Mouse (Mus musculus): ENCODE results near the gene Fam126b.
"Not testable (repeated sequence)": the region's sequence is repeated elsewhere in the genome, so short reads cannot be mapped to it uniquely, and the experiment has no call there.

The Fam126b gene

DNA sequence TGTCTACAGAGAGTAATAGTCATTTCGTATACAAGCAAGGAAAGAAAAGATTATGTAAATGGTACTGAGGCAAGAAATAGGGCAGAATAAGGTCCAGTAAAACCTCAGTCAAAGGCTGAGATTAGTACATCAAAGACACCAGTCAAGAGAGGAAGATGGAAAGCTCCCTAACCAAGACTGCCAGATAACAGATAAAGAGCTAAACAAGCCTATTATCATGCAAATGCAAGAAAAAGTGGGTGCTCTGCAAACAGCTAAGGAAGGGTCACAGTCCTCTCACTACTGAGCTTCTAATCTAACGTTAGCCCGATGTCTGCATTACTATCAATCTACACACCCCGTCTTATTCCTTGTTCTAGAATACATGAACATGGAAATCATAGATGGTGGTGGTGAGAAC is 15.7 kb downstream of the Fam126b start:
- no peak for DNase-seq (ENCODE audit: low spot score in 2 of 2)

DNA sequence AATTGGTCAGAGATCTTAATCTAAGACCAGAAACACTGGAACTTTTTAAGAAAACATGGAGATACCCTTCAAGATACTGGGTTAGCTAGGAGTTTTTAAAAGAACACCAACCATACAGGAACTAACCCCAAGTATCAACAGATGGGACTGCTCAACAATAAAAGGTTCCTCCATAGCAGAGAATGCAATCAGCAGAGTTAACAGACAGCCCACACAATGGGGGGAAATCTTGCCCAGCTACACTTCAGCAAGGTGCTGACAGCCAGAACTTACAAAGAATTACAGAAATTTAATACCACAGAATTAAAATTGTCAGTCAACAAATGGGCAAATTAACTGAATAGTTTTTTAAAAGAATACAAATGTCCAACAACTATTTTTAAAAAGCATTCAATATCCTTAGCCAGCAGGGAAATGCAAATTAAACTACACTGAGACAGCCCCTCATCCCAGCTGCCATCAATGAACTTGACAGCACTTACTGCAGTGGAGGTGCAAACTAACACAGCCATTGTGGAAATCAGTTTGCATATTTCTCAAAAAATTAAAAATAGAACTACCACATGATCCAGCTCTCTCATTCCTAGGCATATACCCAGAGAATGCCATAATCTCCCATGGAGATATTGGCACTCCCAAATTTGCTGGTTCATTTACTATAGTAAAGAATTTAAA is 17.5 kb downstream of the Fam126b start:
- no peak for DNase-seq (ENCODE audit: low spot score in 2 of 2)

DNA sequence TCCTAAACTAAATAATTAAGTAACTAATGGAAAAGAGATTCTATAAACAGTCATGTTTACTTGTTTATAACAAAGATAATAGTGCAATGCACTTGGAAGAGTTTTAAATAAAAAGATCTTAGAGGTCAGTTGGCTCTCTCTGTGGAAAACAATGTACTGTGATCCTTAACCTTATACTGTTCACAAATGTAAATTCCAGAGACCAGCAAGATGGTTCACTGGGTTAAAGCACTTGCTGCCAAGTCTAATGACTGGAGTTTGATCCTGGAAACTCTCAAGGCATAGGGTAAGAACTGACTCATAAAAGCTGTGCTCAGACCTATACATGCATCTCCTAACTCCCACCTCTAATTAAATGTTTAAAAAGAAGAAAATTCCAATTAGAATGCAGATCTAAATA is 19.5 kb downstream of the Fam126b start:
- DNase-seq (ENCODE audit: low spot score in 2 of 2): no peak

DNA sequence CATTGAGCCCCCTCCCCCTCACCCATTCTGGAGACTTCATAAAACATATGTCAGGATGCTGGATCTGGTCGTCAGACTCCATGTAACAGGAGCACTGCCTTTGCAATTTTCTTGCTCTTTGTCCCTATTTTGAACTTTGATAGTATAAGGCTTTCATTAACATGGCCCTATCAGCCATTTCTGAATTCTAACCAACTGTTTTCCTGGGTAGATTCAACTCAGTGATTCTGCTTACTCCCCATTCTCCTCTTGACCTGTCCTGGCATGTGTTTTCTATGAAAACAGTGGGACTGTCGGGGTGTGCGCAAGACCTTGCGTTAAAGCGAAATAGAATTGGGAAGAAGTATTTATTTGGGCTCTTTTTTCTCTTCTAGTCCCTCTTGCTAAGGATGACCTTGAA is 21.1 kb downstream of the Fam126b start:
- DNase-seq (ENCODE audit: low spot score in 2 of 2): no peak

DNA sequence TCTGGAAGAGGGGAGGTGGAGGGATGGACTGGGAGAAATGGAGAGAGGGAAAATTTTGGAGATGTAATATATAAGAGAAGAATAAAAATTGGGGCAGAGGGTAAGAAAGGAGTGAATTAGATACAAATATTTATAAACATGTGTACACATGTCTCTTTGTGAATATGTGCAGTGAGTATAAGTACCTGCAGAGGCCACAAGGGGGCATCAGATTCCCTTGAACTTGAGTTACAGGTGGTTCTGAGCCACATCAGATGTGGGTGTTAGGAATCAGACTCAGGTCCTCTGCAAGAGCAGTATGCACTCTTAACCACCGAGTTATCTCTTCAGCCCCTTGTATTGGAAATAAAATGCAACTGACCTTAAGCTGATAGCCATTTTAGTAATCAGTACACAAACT is 23.7 kb downstream of the Fam126b start:
- peak in 1 of 2 experiments; percentile 51 for DNase-seq (ENCODE audit: low spot score in 2 of 2)

DNA sequence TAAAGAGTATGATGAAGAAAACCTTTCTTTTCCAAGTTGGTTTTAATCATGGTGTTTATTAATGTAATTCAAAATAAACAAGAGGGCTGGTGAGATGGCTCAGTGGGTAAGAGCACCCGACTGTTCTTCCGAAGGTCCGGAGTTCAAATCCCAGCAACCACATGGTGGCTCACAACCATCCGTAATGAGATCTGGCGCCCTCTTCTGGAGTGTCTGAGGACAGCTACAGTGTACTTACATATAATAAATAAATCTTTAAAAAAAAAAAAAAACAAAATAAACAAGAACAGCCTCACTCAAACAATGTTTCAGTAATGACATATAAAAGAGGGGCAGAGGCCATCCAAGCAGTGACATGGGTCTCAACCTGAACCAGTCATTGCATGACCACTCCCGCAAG is 25.8 kb downstream of the Fam126b start:
- DNase-seq (ENCODE audit: low spot score in 2 of 2): not testable (repeated sequence)

DNA sequence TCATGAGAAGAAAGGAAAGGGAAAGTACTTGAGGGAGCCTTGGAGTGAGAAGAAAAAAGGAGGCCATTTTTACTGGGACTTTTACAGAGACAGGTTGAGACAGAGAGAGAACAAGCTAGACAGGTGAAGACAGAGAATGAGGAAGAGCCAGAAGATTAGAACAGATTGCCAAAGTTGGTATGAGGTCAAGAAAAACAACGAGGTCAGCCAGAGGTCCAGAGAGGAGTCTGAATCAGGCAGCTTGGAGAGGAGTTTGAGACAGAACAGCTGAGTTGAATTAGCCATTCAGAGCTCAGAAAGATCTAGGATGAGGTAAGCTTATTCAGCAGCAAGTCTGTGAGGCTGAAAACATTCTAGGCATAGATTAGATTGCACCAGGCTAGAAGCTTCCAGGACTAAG is 44.7 kb downstream of the Fam126b start:
- no peak for DNase-seq (ENCODE audit: low spot score in 2 of 2)

DNA sequence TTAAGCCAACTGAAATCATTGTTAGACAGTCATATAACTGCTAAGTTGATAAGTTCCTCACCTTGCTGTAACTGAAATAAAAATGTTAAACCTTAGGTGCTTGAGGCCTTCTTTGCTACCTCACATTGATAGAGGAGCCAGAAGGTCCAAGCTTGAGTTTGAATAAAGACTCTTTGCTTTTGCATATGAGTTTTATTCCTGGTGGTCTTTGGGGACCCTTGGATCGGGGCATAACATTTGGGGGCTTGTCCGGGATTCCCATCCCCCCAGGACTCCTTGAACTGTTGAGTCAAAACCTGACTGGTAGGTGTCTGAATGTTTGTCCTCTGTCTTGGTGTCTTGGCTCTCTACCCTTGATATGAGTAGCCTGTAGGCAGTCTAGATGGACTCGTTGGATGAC is 78.9 kb downstream of the Fam126b start:
- DNase-seq (ENCODE audit: low spot score in 2 of 2): no peak

DNA sequence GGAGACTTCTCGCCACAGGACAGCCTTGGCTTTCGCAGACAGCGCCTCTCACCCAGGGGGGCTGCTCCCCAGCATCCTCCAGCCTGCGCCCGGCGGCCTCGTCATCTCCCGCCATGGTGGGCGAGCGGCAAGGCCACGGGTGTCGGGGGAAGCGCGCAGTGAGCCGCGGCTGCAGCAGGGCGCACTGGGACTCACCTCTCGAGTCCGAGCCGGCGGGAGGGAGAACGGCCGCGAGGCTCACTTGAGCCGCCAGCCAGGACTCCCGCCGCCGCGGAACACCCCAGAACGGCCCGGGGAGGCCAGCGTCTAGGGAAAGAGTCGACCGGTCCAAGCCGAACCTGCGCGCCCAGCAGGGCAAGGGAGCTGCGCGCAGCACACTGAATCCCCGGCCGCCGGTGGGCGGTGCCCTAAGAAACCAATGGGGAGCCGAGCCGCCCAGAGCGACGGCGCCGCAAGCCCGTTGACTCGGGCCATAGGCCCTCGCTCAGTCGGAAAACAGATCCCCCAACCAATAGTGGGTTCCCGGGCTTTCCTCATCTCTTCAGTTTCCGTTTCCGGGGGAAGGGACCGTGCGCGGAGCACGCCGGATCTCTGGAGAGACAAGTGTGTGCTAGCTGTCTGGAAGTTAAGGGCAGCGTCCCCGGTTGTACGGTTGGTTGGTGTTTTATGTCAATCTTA is 81.4 kb downstream of the Fam126b start, which contains the start of gene Orc2:
TSS of gene Orc2 (minus strand) at position 533 of the 678 bp plus-strand sequence.
- DNase-seq (ENCODE audit: low spot score in 2 of 2): peak; percentile 88 to 93

DNA sequence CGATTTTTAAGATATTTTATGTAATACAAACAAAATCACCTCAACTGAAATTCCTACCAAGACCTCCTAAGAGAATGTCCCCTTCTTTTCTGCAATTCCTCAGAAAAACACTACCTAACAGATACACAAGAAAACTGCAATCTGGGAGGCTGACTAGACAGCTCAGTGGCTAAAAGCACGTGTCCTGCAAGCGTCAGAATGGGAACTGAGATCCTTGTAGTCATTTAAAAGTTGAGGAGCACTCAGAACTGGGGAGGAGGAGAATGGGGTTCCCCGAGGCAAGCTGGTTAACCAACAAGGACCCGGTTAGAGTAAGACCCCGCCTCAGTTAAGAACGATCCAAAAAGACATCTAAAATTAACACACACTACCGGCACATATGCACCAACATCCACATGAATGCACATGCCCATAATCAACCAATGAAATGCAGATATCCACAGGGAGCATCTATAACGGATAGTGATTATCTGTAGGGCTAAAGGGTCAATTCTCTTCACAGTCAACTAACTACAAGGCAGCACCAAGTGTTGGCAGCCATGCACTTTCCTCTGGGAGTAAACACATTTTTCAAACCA is 82.2 kb downstream of the Fam126b start:
- DNase-seq (ENCODE audit: low spot score in 2 of 2): no peak

DNA sequence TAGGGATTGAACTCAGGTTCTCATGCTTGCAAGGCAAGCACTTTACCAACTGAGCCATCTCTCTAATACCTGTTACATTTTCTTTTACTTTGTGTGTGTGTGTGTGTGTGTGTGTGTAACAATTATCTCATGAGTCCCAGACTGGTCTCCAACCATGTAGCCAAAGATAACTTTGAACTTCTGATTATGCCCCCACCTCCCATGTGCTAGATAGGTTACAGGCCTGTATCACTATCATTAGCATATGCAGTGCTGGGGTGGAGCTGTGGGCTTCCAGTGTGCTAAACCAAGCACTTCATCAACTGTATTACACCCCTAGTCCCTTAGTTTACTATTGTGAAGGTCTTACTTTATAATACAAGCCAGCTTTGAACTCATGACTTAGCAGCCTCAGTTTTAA is 83.0 kb downstream of the Fam126b start:
- DNase-seq (ENCODE audit: low spot score in 2 of 2): no peak

DNA sequence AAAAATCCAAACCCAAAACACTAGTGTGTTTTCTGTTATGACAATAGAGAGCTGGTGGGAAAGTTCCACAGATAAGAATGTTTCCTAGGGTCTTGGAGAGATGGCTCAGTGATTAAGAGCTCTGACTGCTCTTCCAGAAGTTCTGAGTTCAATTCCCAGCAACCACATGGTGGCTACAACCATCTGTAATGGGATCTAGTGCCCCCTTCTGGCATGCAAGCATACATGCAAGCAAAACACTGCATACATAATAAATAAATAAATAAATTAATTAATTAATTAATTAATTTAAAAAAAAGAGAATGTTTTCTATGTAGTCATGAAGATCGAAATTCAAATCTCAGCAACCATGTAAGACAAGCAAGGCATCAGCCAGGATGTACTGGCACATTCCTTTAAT is 87.4 kb downstream of the Fam126b start:
- DNase-seq (ENCODE audit: low spot score in 2 of 2): no peak

DNA sequence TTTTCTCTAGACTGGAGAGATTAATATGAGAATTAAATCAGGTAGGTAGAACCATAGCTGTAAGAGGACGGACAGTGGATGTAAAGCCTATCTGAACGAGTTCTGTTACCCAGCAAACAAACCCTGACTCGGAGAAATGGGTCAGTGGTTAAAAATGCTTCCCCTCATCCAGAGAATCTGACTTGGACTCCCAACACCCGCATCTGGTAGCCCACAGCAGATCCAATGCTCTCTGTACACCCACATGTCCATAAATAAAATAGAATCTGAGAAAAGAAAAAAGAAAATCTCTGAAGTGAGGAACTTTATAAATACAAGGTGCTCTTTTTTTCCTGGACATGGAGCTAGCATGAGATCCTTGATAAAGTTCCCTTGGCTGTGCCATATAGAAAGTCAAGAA is 88.4 kb downstream of the Fam126b start:
- DNase-seq (ENCODE audit: low spot score in 2 of 2): no peak

DNA sequence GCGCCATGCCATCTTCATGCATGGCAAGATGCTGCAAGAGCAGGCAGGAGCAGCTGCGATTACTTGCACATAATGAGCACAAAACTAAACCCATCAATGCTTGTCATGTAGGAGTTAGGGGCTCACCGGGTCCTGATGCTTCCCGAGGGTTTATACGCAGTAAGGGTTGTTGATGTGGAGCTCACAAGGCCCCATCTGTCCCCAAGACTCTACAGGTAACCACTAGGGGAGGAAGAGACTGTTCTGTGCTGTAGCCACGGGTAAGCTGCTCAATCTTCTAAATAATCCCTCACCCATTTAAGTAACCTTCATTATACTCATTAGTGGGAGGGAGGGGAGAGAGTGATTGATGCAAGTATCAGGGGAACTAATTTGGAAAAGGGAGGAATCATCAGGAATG is 90.5 kb downstream of the Fam126b start:
- no peak for DNase-seq (ENCODE audit: low spot score in 2 of 2)

DNA sequence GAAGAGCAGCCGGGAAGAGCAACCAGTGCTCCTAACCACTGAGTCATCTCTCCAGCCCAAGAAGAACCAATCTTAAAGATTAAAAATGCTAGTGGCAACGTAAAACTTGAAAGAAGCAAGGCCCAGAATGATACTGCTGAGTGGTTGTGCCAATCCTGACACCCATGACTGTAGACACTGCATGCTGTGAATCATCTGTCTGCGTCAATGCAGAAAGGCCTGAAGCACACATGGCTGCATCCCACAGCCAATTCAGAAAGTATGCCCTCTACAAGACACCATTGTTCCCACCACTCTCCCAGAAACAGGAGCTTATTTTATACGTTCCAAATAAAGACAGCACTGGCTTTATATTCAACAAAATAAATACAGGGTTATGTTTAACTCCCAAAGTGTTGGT is 103.5 kb downstream of the Fam126b start:
- no peak for DNase-seq (ENCODE audit: low spot score in 2 of 2)

DNA sequence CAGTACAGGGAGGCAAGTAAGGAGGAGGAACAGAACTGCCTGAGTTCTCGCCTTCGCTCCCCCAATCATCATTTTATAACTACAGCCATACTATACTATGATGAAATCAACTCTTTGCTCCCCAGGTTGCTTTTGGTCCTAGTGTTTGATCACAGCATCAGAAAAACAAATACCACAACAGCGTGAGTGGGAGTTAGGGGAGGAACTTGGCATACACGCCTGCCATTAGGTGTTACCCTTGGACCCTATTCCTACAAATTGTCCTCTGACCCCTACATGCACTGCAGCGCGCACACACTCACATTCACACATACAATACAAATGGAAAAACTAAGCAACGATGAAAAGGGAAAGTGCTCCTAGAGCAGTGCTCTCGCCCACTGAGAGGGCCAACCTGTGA is 110.5 kb downstream of the Fam126b start:
- no peak for DNase-seq (ENCODE audit: low spot score in 2 of 2)
